Mouse (Mus musculus): ENCODE results near the gene Vasn. TPM values are rescaled to one million over a fixed set of nuclear protein-coding genes. Genes with fewer than 3 reads are reported as not detected.

The Vasn gene
- polyA plus RNA-seq, 1 experiment from 2014 or later = 16.9 TPM

DNA sequence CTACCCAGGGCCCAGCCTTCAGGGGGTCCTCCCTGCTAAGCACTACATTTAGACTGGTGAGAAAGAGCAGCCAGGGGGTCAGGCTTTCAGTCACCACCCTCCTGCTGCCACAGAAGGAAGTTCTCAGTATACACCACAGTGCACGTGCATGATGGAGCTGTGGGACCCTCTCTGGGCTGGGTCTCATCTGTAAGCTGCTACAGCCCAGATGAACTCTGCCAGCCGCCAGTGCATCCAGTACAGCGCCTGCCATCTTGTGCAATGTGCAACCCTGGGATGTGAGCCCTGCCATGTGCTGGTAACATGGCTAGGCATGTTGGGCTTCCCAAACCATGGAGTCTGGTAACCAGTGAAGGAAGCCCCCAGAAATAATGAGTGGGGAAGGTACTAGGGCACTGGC lies 10.4 kb downstream of the Vasn start:
- Histone ChIP-seq H3K9me3 (no peaks in the 10 kb centered on the region), H3K4me1 (peaks cover 89% of the 10 kb centered on the region), H3K4me3 (no peak overlapping the region), H3K27ac (no peak overlapping the region; the same call in 1 of the 2 replicates), H3K27me3 (ENCODE audit: insufficient read depth, poor library complexity, severe bottlenecking) (no peaks in the 10 kb centered on the region), H3K36me3 (peaks cover 71% of the 10 kb centered on the region)
- no peak for DNase-seq (ENCODE audit: low spot score)
- 87% methylated on average over 3 of the region's 3 CpGs for WGBS

DNA sequence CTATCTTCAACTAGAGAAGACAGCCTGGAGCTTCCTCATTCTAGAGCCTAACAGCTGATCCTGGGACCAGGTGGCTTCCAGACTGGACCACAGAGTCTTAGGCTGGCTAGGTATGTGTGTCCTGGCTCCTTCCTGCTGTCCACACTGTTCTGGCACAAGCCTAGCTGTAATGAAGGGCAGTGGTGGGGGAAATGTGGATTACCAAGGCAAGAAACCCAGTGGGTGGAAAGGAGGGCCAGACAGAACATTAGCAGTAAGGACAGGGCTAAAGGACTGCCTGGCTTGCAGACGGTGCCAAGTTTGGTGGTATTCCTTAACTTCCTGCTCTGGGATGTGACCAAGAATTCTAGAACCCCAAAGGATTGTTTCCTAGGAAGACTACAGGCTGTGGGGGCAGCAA lies 11.3 kb downstream of the Vasn start:
- no peak for DNase-seq (ENCODE audit: low spot score)
- peaks cover 71% of the 10 kb centered on the region for H3K36me3 ChIP-seq
- no peak overlapping the region for H3K4me3 ChIP-seq
- 86% methylated on average over 1 of the region's 1 CpGs for WGBS
- H3K27ac ChIP-seq = peak overlapping the region; percentile 69; the same call in 1 of the 2 replicates
- peaks cover 92% of the 10 kb centered on the region for H3K4me1 ChIP-seq
- H3K27me3 ChIP-seq (ENCODE audit: insufficient read depth, poor library complexity, severe bottlenecking) = no peaks in the 10 kb centered on the region
- H3K9me3 ChIP-seq = no peaks in the 10 kb centered on the region

GRCm38 (mm10) chr16:4651624-4652023 lies 11.9 kb downstream of the Vasn start:
- no peak overlapping the region for H3K4me3 ChIP-seq
- H3K27ac ChIP-seq = peak overlapping the region; percentile 69
- peaks cover 92% of the 10 kb centered on the region for H3K4me1 ChIP-seq
- no peak for DNase-seq (ENCODE audit: low spot score)
- WGBS = 79% methylated on average over 7 of the region's 7 CpGs
- no peaks in the 10 kb centered on the region for H3K9me3 ChIP-seq
- peaks cover 71% of the 10 kb centered on the region for H3K36me3 ChIP-seq
- H3K27me3 ChIP-seq (ENCODE audit: insufficient read depth, poor library complexity, severe bottlenecking) = no peaks in the 10 kb centered on the region

DNA sequence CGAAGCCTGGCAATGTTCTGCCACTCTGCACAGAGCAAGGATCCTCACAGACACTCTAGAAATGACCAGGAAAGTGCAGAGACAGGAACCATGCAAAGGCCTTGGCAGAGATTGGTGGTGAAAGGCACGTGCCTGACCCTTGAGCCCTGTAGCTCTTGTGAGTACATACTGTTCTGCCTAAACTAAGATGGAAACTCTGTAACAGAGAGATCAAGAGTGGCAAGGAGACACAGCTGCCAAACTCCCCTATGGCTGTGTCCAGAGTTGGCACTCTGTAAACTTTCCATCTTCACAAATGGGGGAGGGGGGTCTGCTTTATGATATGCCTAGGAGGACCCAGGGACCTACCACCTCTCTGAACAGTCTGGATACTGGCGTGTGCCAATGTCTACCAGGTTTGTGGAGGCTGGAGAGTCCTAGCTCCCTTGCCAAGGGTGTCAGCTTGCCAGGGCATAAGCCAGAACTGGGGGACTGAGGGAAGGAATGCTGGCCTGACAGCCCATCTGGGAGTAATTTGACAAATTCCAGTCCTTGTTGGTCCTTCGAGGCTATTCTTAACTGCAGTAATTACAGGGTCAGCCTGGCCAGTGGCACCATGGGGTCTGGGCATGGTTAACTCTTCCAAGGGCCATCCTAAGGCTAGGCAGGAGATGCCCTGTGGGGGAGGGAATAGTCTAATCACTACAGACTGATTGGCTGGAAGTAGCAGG lies 13.1 kb downstream of the Vasn start:
- H3K9me3 ChIP-seq = no peaks in the 10 kb centered on the region
- peaks cover 67% of the 10 kb centered on the region for H3K36me3 ChIP-seq
- H3K4me3 ChIP-seq = no peak overlapping the region
- DNase-seq (ENCODE audit: low spot score) = no peak
- H3K27ac ChIP-seq = peak overlapping the region; percentile 69
- 60% methylated on average over 4 of the region's 4 CpGs for whole genome bisulfite sequencing
- H3K27me3 ChIP-seq (ENCODE audit: insufficient read depth, poor library complexity, severe bottlenecking) = no peaks in the 10 kb centered on the region
- peaks cover 92% of the 10 kb centered on the region for H3K4me1 ChIP-seq

DNA sequence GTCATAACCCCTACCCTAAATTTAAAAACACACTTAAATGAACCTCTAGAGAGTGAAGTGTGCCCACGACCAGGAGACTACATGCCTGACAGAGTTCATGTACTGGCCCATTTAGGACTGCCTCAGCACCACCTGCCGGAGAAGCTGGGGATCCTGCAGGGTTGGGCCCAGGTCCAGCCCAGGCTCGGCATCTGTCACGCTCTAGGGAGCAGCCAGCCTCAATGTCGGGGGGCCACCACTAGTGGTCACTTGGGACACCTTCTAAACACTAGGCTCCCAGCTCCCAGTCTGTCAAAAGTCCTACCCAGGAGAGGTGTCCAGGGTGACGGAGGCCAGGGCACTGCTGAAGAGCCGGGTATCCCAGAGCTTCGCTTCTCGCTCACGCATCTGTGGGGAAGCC lies 15.0 kb downstream of the Vasn start:
- H3K4me1 ChIP-seq = peaks cover 88% of the 10 kb centered on the region
- peak overlapping the region; percentile 91 for H3K27ac ChIP-seq
- H3K36me3 ChIP-seq = peaks cover 53% of the 10 kb centered on the region
- 81% methylated on average over 10 of the region's 10 CpGs for WGBS
- no peaks in the 10 kb centered on the region for H3K9me3 ChIP-seq
- H3K4me3 ChIP-seq = no peak overlapping the region
- H3K27me3 ChIP-seq (ENCODE audit: insufficient read depth, poor library complexity, severe bottlenecking) = no peaks in the 10 kb centered on the region
- DNase-seq (ENCODE audit: low spot score) = no peak

GRCm38 (mm10) chr16:4655251-4655734 lies 15.6 kb downstream of the Vasn start:
- H3K36me3 ChIP-seq = peaks cover 47% of the 10 kb centered on the region
- no peaks in the 10 kb centered on the region for H3K9me3 ChIP-seq
- H3K4me1 ChIP-seq = peaks cover 83% of the 10 kb centered on the region
- no peaks in the 10 kb centered on the region for H3K27me3 ChIP-seq (ENCODE audit: insufficient read depth, poor library complexity, severe bottlenecking)
- peak overlapping the region; percentile 91 for H3K27ac ChIP-seq
- H3K4me3 ChIP-seq = no peak overlapping the region
- WGBS = 50% methylated on average over 4 of the region's 4 CpGs
- DNase-seq (ENCODE audit: low spot score) = no peak

DNA sequence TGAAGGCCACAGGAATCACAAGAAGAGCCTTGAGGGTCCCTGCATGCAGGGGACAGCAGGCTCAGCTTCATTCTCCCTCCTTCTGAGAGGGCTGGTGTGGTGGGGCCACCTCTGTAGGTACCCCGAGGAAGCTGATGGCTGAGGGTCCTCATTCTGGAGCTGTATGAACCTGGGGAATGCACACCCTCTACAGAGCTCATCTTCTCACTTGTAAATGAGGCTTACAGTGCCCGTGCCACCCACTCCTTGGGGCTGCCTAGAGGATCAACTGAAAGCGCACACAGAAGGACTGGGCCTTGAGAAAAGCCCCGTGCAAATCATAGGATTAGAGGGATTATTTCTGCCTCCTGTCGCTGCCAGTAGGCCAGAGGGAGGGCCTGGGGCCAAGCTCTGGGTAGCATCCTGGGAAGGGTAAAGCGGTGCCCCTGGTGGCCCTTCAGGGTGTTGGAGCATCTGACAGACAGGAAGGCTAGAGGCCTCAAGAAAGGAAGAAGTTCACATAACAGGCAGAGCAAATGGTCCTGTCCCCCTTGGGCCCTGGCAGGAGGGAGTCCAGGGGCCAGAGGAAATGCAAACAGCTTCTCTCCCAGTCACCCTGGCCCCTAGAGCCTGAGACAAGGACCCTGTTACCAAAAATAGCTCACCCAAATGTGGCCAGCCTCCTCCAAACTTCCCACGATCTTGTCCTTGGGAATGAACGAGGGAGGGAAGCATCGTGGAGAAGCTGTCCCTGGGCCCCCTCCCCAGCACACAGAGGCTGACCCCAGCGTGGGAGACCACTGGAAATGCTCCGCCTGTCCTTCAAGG lies 16.2 kb downstream of the Vasn start:
- no peaks in the 10 kb centered on the region for H3K27me3 ChIP-seq (ENCODE audit: insufficient read depth, poor library complexity, severe bottlenecking)
- peak; percentile 78 for DNase-seq (ENCODE audit: low spot score)
- H3K9me3 ChIP-seq = no peaks in the 10 kb centered on the region
- 25% methylated on average over 11 of the region's 11 CpGs for WGBS
- H3K4me1 ChIP-seq = peaks cover 80% of the 10 kb centered on the region
- peak overlapping the region; percentile 3; the same call in 1 of the 2 replicates for H3K4me3 ChIP-seq
- H3K27ac ChIP-seq = peak overlapping the region; percentile 91
- H3K36me3 ChIP-seq = peaks cover 47% of the 10 kb centered on the region

DNA sequence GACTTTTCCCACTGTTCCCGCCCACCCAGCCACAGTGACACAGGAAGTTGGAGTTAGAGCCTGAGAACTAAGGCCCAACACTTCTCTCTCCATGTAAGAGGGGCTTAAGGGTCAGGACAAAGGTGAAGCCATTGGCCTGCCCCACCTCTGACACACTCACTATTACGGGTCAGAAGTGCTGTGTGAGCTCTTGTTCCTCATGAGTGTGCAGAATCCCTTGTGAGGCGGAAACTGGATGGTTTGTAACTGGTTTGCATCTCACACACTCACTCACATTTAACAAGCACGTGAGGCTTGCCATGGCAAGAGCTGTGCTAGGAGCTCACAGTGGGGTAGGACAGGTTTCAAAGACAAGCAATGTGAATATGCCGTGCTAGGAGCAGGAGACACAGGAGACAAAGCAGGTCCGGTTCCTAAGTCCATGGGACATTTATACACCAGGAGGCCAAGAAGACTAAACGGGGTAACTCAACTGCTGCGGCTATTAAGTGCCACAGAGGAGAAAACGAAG lies 16.9 kb downstream of the Vasn start:
- Histone ChIP-seq H3K36me3 (peaks cover 47% of the 10 kb centered on the region), H3K27ac (peak overlapping the region; percentile 91), H3K27me3 (ENCODE audit: insufficient read depth, poor library complexity, severe bottlenecking) (no peaks in the 10 kb centered on the region), H3K4me1 (peaks cover 74% of the 10 kb centered on the region), H3K4me3 (0 out of 2 replicates have a peak overlapping the region, but pooled peaks have one; percentile 3), H3K9me3 (no peaks in the 10 kb centered on the region)
- peak; percentile 73 for DNase-seq (ENCODE audit: low spot score)
- 59% methylated on average over 9 of the region's 9 CpGs for WGBS

DNA sequence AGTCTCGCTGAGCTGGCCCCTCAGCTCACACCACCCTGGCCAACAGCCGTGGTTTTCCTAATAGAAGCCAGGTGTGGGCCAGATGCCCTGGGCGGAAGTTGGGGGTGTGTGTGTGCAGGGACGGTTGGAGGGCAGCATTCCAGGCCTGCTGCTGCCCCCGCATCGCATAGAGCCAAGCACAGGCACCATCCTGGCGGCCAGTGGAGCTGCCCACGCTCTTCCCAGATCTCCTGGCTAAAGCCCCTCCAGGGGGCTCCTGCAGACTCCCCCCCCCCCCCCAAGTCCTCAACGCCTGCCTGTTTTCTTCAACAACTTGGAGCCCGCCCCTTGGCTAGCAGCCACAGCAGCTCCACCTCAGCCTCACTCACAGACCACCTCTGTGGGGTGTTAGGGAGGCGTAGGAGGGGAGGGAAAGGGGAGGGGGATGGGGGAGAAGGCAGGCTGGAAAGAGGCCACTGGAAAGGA lies 19.1 kb downstream of the Vasn start:
- peak; percentile 84 for DNase-seq (ENCODE audit: low spot score)
- Histone ChIP-seq H3K36me3 (peaks cover 29% of the 10 kb centered on the region), H3K27ac (peak overlapping the region; percentile 82), H3K4me1 (peaks cover 52% of the 10 kb centered on the region), H3K9me3 (no peaks in the 10 kb centered on the region), H3K27me3 (ENCODE audit: insufficient read depth, poor library complexity, severe bottlenecking) (no peaks in the 10 kb centered on the region), H3K4me3 (peak overlapping the region; percentile 0)
- 19% methylated on average over 11 of the region's 11 CpGs for WGBS

DNA sequence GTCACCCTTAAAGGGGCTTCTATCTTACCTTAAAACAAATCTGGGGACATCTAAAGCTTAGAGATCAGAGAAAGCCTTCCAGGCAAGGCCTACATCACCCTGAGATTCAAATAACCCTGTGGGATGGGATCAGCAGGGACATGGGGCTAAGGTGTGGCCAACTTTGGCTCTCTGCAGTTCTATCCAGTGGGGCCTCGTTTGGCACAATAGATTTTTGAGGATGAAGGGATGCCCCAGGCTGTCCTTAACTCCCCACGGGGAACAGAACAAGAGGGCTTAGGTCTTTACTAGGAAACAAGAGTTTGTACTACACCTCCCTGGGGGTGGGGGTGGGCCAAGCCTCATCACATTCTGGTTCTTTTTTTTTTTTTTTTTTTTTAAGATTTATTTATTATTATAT lies 19.6 kb downstream of the Vasn start:
- Histone ChIP-seq H3K36me3 (peaks cover 30% of the 10 kb centered on the region), H3K4me3 (peak overlapping the region; percentile 0; the same call in 1 of the 2 replicates), H3K27me3 (ENCODE audit: insufficient read depth, poor library complexity, severe bottlenecking) (no peaks in the 10 kb centered on the region), H3K27ac (peak overlapping the region; percentile 82), H3K4me1 (peaks cover 48% of the 10 kb centered on the region), H3K9me3 (no peaks in the 10 kb centered on the region)
- WGBS = 23% methylated on average over 2 of the region's 2 CpGs
- no peak for DNase-seq (ENCODE audit: low spot score)

DNA sequence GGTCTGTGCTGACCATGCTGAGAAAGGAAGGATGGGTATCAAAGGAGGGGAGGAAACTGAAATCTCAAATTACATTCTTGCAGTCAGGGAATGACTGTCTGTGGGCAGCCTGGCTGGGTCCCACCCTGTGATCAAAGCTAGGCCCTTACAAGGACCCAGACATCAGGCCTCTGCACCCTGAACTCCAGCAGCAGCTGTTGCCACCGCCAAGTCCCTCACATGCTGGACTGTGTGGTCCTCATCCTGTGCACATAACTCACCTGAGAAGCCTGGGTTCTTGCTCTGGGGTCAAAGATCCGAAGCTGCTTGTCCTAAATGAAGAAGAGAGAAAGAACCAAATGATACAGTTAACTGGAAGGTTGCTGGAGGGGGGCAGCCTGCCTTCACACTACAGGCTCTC lies 21.9 kb downstream of the Vasn start:
- Histone ChIP-seq H3K27ac (no peak overlapping the region), H3K4me1 (peaks cover 26% of the 10 kb centered on the region), H3K9me3 (no peaks in the 10 kb centered on the region), H3K27me3 (ENCODE audit: insufficient read depth, poor library complexity, severe bottlenecking) (no peaks in the 10 kb centered on the region), H3K36me3 (peaks cover 39% of the 10 kb centered on the region), H3K4me3 (no peak overlapping the region)
- no peak for DNase-seq (ENCODE audit: low spot score)
- 75% methylated on average over 2 of the region's 2 CpGs for WGBS

DNA sequence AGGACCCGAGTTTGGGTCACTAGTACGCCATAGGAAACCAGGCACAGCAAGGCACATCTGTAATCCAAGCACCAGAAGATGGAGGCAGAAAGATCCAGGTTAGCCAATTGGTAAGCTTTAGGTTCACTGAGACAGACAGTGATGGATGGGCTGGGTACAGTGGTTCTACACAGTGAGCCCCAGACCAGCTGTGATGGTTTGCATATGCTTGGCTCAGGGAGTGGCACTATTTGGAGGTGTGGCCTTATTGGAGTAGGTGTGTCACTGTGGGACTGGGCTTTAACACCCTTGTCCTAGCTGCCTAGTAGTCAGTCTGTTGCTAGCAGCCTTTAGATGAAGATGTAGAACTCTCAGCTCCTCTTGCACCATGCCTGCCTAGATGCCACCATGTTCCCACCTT lies 24.1 kb downstream of the Vasn start:
- Histone ChIP-seq H3K4me1 (peaks cover 7% of the 10 kb centered on the region), H3K36me3 (peaks cover 57% of the 10 kb centered on the region), H3K4me3 (no peak overlapping the region), H3K9me3 (no peaks in the 10 kb centered on the region), H3K27me3 (ENCODE audit: insufficient read depth, poor library complexity, severe bottlenecking) (no peaks in the 10 kb centered on the region), H3K27ac (no peak overlapping the region)
- WGBS = 88% methylated on average over 2 of the region's 2 CpGs
- no peak for DNase-seq (ENCODE audit: low spot score)

- no peak overlapping the region for H3K4me3 ChIP-seq
- no peak overlapping the region for H3K27ac ChIP-seq
- DNase-seq (ENCODE audit: low spot score) = no peak
- WGBS = 88% methylated on average over 2 of the region's 2 CpGs
- no peaks in the 10 kb centered on the region for H3K27me3 ChIP-seq (ENCODE audit: insufficient read depth, poor library complexity, severe bottlenecking)
- peaks cover 67% of the 10 kb centered on the region for H3K36me3 ChIP-seq
- H3K4me1 ChIP-seq = no peaks in the 10 kb centered on the region
- no peaks in the 10 kb centered on the region for H3K9me3 ChIP-seq
These were observed 26.0 kb downstream of the Vasn start for GRCm38 (mm10) chr16:4665726-4666125.

All from heart, embryonic 10.5 days (tissue).